Mouse (Mus musculus) forebrain, embryonic 11.5 days (tissue): ENCODE results near the gene Nucks1. TPM values are rescaled to one million over a fixed set of nuclear protein-coding genes. Genes with fewer than 3 reads are reported as not detected.

Source experiments
- ATAC-seq: fragments of 200-750 bp; cut with Nextera tagmentation; replicated peaks from 2 replicates; pipeline ENCODE4 v1.8.0; 2017; ENCODE audit warnings: moderate TSS enrichment; ENCODE audit not compliant: low FRiP score
- DNase-seq: peaks from one replicate; pipeline ENCODE4 v3.0.0-alpha.2; 2017; ENCODE audit warnings: low spot score
- H3K27ac ChIP-seq: fragments of 300-500 bp; sonication (generic); 2 replicates; pipeline ENCODE4 v1.5.1; 2014; ENCODE audit warnings: low read depth, low read length
- H3K27me3 ChIP-seq: fragments of 300-500 bp; sonication (generic); 2 replicates; pipeline ENCODE4 v1.6.1; 2014; ENCODE audit warnings: mild to moderate bottlenecking, low read length, mixed read lengths; ENCODE audit not compliant: control insufficient read depth, insufficient read depth
- H3K36me3 ChIP-seq: fragments of 300-500 bp; sonication (generic); 2 replicates; pipeline ENCODE4 v1.6.1; 2014; ENCODE audit warnings: mild to moderate bottlenecking, low read length, moderate library complexity, mixed read lengths; ENCODE audit not compliant: control insufficient read depth, insufficient read depth
- H3K4me1 ChIP-seq: fragments of 300-500 bp; sonication (generic); replicated peaks from 2 replicates; pipeline ENCODE4 v1.6.1; 2014; ENCODE audit warnings: low read length, mixed read lengths; ENCODE audit not compliant: control insufficient read depth, insufficient read depth
- H3K4me2 ChIP-seq: fragments of 300-500 bp; sonication (generic); 2 replicates; pipeline ENCODE4 v1.6.1; 2014; ENCODE audit warnings: low read depth, mild to moderate bottlenecking, low read length, moderate library complexity, mixed read lengths; ENCODE audit not compliant: severe bottlenecking
- H3K4me3 ChIP-seq: fragments of 300-500 bp; sonication (generic); 2 replicates; pipeline ENCODE4 v1.5.1; 2014; ENCODE audit warnings: low read depth, low read length
- H3K9ac ChIP-seq: fragments of 300-500 bp; sonication (generic); 2 replicates; pipeline ENCODE4 v1.6.1; 2014; ENCODE audit warnings: low read length
- H3K9me3 ChIP-seq: fragments of 300-500 bp; sonication (generic); 2 replicates; pipeline ENCODE4 v1.6.1; 2016; ENCODE audit warnings: low read length, mixed read lengths; ENCODE audit not compliant: control insufficient read depth
- WGBS: fragments of 180-500 bp; shearing (Covaris S2); extraction: QIAGEN DNeasy Blood & Tissue Kit; methylation state at CpG from one replicate; pipeline ENCODE4 v1.1.7; 2014; 5-methylcytosine and 5-hydroxymethylcytosine counted together
- polyA plus RNA-seq: library from polyadenylated mRNA; unstranded; fragments of >200 nt; fragmentation: Nextera tagmentation; extraction: Ambion mirVana; gene quantifications from 2 replicates; pipeline ENCODE4 v1.2.1, GENCODE M21; 2014

Gene Nucks1
- polyA plus RNA-seq, 1 experiment from 2014 or later, result 69.7 TPM

DNA sequence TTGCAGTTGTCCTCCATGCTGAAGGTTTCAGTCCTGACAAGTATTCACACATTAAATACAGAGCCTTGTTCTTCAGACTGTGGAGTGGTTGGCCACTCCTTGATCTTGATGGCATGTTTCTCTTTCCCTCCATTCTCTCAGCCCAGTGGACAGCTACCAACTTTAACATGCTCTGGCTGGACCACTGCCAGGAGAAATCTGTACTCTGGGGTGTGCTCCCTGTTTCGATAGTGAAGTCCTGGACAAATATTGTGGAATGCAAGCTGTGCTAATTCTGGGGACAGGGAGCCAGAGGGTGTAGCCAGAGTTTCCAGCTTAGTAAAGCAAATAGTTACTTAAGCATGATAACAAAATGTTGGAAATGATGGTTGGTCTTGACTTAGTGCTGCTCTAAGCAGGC is 28.5 kb downstream of the Nucks1 start:
- no peaks in the 10 kb centered on the region for H3K9me3 ChIP-seq
- no peak overlapping the region for H3K4me2 ChIP-seq
- no peak overlapping the region for H3K27ac ChIP-seq
- H3K27me3 ChIP-seq, result no peaks in the 10 kb centered on the region
- H3K36me3 ChIP-seq, result no peaks in the 10 kb centered on the region; the same call in 1 of the 2 replicates
- no peak for DNase-seq
- 95% methylated on average over 1 of the region's 1 CpGs for WGBS
- H3K9ac ChIP-seq, result no peak overlapping the region
- H3K4me1 ChIP-seq, result no peaks in the 10 kb centered on the region
- H3K4me3 ChIP-seq, result no peak overlapping the region
- no peak for ATAC-seq

DNA sequence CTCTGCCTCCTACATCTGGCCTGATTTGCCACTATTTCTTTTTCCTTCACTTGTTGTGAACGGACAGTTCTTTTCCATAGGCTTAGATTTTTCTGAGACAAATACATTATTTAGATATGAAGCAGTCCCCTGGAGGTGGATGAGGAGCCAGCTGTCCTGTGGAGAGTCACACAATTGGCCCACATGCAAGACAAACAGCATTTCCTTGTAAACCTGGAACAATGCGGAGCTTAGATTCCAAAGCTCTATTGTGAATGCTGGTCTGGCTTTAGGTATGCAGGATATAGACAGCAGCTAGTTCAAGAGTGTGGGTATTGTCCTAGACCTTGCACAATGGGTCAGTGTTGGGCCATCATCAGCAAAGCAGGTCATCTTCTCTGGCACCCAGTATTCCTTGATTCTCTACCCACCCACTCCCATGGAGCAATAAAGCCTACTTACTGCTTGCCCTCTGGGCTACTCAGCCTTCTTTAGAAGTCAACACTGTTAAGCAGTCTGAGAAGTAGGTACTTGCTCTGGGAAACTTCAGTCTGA is 30.4 kb downstream of the Nucks1 start:
- Histone ChIP-seq H3K4me2 (no peak overlapping the region), H3K4me1 (no peaks in the 10 kb centered on the region), H3K4me3 (no peak overlapping the region), H3K9me3 (no peaks in the 10 kb centered on the region), H3K27ac (no peak overlapping the region), H3K27me3 (no peaks in the 10 kb centered on the region), H3K9ac (no peak overlapping the region), H3K36me3 (no peaks in the 10 kb centered on the region; the same call in 1 of the 2 replicates)
- DNase-seq, result no peak
- WGBS, result 63% methylated on average over 2 of the region's 2 CpGs
- no peak for ATAC-seq

DNA sequence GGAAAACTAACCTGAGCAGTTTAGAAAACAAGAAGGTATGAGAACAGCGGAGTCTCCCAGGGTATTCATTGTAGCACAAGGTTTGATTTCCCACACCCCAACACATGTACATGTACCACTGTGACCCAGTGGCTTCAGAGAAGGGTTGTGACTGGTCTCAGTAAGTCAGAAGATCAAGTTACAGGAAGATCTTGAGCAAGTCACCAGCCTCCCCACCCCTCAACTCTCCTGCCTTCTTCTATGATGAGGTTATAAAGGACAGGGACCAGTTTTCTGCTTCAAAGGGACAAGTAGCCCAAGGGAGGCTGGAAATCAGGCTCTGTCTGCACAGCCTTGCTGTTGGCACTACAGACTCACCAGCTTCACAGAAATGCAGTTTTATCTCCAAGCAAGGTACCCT is 31.2 kb downstream of the Nucks1 start:
- Histone ChIP-seq H3K27me3 (no peaks in the 10 kb centered on the region), H3K4me3 (no peak overlapping the region), H3K36me3 (no peaks in the 10 kb centered on the region; the same call in 1 of the 2 replicates), H3K4me2 (no peak overlapping the region), H3K4me1 (no peaks in the 10 kb centered on the region), H3K9me3 (no peaks in the 10 kb centered on the region), H3K27ac (no peak overlapping the region), H3K9ac (no peak overlapping the region)
- ATAC-seq, result no peak
- DNase-seq, result no peak
- WGBS, result 100% methylated on average over 1 of the region's 1 CpGs

DNA sequence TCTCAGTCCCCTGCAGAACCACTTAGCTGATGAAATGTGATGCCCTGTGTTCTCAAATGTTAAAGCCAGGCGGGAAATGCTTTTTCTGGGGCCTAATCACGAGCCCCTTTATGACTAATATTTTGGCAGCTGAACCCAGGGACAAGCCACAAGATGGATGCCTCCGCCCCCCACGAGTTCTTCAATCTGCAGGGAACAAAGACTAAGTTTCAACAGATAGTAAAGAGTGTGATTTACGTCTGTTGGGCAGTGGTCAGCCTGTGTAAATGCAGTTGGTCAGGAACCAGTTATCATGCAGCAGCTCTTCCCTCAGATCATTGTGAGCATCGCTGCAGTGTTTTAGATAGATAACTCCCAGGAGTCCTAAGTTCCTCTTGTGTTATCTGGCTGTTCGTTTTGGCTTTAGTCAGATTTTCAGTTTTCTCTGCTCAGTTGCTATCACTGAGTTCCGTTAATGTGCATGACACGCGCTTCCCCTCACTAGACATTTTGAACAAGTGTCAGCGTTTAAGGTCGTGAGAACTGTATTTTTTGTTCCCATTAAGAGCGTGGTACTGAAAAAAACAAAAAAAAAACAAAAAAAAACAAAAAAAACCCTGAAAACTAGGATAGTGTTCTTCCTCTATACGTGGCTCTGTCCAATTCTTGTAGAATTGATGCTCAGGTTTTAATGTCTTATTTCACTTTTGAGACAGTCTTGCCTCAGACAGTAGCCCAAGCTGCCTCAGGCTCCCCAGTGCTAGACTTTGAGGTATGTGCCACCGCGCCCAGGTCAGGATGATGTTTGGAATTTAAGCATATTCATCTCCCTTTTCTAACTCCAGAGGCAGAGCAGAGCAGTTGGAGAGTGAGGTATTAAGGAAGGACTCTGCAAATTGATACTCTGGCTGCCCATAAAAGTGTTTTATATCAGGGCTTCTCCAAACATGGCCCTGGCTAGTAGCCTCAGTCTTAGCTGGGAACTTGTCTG is 32.6 kb downstream of the Nucks1 start:
- no peak overlapping the region for H3K4me3 ChIP-seq
- H3K36me3 ChIP-seq, result no peaks in the 10 kb centered on the region; the same call in 1 of the 2 replicates
- H3K4me2 ChIP-seq, result no peak overlapping the region
- H3K9me3 ChIP-seq, result no peaks in the 10 kb centered on the region
- WGBS, result 81% methylated on average over 16 of the region's 16 CpGs
- ATAC-seq (no peak), DNase-seq (no peak)
- H3K27ac ChIP-seq, result no peak overlapping the region
- no peaks in the 10 kb centered on the region for H3K4me1 ChIP-seq
- H3K27me3 ChIP-seq, result no peaks in the 10 kb centered on the region
- no peak overlapping the region for H3K9ac ChIP-seq

DNA sequence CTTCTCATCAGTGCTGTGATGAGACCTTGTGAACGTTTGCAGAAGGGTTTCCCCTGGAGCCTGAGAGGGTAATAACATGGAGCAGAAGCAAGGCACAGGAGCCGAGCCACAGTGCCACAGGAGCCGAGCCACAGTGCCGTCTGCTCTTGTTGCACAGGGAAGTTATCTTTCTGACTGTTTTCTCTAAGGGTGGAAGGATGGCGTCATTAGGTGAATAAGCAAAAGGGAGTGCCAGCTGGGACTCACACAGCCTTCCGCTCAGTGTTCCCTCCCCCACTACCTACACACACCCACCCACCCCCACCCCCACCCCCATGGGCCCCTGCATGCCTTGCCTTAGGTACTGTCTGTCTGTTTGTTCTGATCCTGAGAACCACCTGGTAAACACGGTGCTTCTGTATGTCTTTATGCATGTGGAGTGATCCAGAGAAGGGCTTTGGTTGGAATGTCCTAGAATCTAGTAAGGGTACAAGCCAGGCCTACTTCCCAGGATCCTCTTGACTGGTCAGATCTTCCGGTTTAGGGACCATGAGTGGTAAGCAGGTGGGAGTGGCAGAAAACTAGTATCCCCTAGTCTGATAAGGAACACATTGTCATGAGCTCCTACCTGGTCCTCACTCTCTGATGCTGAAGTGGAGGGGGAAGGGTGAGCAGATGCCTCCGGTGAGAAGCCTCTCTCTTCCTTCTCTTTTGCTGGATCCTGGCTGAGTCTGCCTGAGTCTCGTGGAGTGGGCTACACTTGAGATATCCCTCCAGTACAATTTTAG is 35.5 kb downstream of the Nucks1 start:
- H3K9ac ChIP-seq, result no peak overlapping the region
- H3K9me3 ChIP-seq, result no peaks in the 10 kb centered on the region
- ATAC-seq (no peak), DNase-seq (no peak)
- no peaks in the 10 kb centered on the region for H3K4me1 ChIP-seq
- WGBS, result 71% methylated on average over 10 of the region's 10 CpGs
- H3K4me3 ChIP-seq, result no peak overlapping the region
- H3K36me3 ChIP-seq, result no peaks in the 10 kb centered on the region
- no peak overlapping the region for H3K4me2 ChIP-seq
- no peaks in the 10 kb centered on the region for H3K27me3 ChIP-seq
- no peak overlapping the region for H3K27ac ChIP-seq

DNA sequence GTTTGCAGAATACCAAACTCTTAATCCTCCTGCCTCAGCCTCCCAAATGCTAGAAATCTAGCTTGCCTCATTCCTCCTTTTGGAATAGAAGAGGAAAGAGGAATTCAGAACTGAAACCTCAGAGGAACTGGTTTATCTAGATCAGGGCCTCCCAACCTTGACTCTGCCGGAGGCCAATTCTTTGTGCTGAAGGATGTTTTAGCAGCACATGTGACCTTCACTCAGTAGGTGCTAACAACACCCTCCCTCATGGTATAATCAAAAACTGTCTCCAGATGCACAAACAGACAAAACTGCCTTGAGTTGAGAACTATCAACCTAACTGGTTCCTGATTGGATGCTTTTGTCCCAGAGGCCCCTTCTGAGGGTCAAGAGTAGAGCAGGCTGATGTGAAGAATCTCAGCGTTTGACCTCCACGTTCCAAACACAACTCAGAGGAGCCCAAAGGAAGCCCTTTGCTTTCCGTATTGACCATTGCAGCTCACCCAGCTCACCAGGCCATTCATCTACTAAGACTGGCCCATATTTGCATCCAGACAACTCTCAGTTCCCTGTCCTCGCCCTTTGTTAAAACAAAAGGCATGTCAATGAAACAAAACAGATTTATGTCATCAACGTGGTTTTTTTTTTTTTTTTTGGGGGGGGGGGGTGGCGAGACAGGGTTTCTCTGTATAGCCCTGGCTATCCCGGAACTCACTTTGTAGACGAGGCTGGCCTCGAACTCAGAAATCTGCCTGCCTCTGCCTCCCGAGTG is 36.3 kb downstream of the Nucks1 start:
- no peaks in the 10 kb centered on the region for H3K36me3 ChIP-seq
- H3K27ac ChIP-seq, result no peak overlapping the region
- no peaks in the 10 kb centered on the region for H3K4me1 ChIP-seq
- no peak overlapping the region for H3K4me3 ChIP-seq
- 85% methylated on average over 11 of the region's 11 CpGs for WGBS
- ATAC-seq (no peak), DNase-seq (no peak)
- no peak overlapping the region for H3K9ac ChIP-seq
- no peak overlapping the region for H3K4me2 ChIP-seq
- H3K27me3 ChIP-seq, result no peaks in the 10 kb centered on the region
- no peaks in the 10 kb centered on the region for H3K9me3 ChIP-seq

DNA sequence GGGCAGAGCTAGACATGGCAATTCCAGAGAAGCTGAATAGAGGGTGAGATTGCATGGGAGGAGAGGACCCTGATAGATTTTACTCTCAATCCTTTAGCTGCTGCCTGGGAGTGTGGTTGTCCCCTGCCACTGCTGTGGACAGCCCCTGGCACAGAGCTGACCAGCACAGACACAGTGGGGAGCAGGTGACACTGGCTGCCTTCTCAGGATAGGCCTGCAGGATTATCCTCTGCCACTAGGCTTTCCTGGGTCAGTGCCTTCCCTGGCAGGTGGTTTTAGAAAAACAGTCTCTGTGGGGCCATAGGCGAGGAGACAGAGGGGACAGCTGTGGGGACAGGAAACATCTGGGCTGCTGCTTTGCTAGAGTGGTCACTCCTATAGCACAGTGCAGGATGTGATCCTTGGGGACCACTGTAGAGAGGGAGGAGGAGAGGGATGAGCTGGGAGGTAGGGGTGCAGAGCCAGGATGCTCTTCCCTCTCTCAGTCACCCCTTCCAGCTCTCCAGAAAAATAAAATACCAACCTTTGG is 37.7 kb downstream of the Nucks1 start:
- Histone ChIP-seq H3K9ac (no peak overlapping the region), H3K36me3 (no peaks in the 10 kb centered on the region), H3K4me3 (no peak overlapping the region), H3K27ac (no peak overlapping the region), H3K4me1 (no peaks in the 10 kb centered on the region), H3K27me3 (no peaks in the 10 kb centered on the region), H3K4me2 (no peak overlapping the region), H3K9me3 (no peaks in the 10 kb centered on the region)
- 40% methylated on average over 1 of the region's 1 CpGs for WGBS
- ATAC-seq, result no peak
- no peak for DNase-seq
